Mouse (Mus musculus) ES-E14 (cell line): Measurements from ENCODE around the gene Wfdc5.

Source experiments
- CHD2 ChIP-seq: IDR thresholded peaks from 2 replicates; pipeline ENCODE4 v1.6.1; 2014; ENCODE audit warnings: mild to moderate bottlenecking, low read depth, low read length, inconsistent platforms
- ZC3H11A ChIP-seq: IDR thresholded peaks from 2 replicates; pipeline ENCODE4 v1.6.1; 2012; ENCODE audit warnings: low read depth, mild to moderate bottlenecking, inconsistent platforms, low read length, borderline replicate concordance
- ZNF384 ChIP-seq: IDR thresholded peaks from 2 replicates; pipeline ENCODE4 v1.6.1; 2012; ENCODE audit warnings: low read depth, low read length, inconsistent platforms

- TF ChIP-seq CHD2 (no peak), ZC3H11A (no peak), ZNF384 (no peak)
These were observed 17.6 kb downstream of the Wfdc5 start for GRCm38 (mm10) chr2:164164941-164165340.
